Mouse (Mus musculus) spleen, adult 2 months (tissue): Measurements from ENCODE around the gene Rab3gap2.

Experiments
- CTCF ChIP-seq: fragments of 200-500 bp; IDR thresholded peaks from 2 replicates; pipeline ENCODE4 v1.5.1; 2011; ENCODE audit warnings: mild to moderate bottlenecking, inconsistent platforms; ENCODE audit not compliant: insufficient read depth, insufficient read length, insufficient replicate concordance; ENCODE audit errors: extremely low read depth
- POLR2A ChIP-seq: fragments of 200-500 bp; IDR thresholded peaks from 2 replicates; pipeline ENCODE4 v1.6.1; 2011; ENCODE audit warnings: low read depth, low read length, inconsistent platforms

GRCm38 (mm10) chr1:185315846-185316568, 112.1 kb downstream of the Rab3gap2 start:
- no peak for TF ChIP-seq POLR2A
- TF ChIP-seq CTCF = no peak
